Mouse (Mus musculus): ENCODE results near the gene N4bp3. TPM values are rescaled to one million over a fixed set of nuclear protein-coding genes. Genes with fewer than 3 reads are reported as not detected.

N4bp3 gene
- total RNA-seq, 2 experiments from 2014 or later, result 7.8 to 7.9 TPM

DNA sequence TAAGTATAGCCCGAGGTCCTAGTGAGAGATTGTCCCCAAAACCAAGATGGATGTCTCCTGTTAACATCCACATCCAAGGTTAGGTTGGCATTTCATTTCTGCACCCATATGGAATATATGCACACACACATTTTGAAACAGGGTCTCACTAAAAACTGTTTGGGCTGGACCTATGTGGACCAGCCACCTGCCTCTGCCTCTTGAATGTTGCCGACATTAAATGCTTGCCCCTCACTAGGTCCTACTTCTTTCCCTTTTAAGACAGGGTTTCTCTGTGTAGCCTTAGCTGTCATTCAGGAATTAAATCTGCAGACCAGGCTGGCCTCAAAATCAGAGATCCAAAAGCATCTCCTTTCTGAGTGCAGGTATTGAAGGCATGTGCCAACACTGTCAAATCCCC lies 53.1 kb downstream of the N4bp3 start:
- DNase-seq, result no peak

- DNase-seq, result no peak
These were observed 55.1 kb downstream of the N4bp3 start for GRCm38 (mm10) chr11:51595459-51596083.

DNA sequence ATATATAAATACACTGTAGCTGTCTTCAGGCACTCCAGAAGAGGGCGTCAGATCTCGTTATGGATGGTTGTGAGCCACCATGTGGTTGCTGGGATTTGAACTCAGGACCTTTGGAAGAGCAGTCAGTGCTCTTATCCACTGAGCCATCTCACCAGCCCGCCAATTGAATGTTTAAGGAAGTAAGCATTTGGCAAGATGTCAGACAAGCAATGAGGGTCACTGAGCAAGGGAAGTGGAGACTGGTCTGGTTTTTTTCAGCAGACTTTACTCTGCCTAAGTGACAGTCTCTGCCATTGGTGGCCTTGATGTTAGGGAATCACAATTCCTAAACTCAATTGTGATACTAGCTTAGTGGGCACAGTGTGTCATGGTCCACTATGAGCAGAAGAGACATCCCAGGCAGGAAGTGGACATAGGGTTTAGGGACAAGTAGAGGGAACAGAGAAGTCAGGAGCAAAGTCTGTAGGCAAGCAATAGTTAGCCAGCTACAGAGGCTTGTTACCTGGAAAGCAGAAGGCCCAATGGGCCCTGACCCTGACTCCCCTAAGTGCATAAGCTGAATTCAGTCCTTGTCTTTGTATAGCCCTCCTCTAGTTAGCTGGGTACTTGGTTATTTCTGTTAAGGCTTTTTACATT lies 55.8 kb downstream of the N4bp3 start:
- no peak for DNase-seq

DNA sequence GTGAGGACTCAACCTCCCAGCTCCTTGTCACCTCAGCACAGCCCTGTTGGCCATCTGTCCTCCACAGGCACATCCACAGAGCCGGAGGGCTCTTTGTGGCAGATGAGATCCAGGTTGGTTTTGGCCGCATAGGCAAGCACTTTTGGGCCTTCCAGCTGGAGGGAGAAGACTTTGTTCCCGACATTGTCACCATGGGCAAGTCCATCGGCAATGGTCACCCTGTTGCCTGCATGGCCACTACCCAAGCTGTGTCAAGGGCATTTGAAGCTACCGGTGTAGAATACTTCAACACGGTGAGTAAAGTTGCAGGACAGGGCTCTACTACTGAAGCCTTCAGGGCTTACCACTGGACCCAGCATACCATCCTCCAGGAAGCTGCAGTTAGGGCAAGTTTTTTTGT lies 56.8 kb downstream of the N4bp3 start:
- no peak for DNase-seq

GRCm38 (mm10) chr11:51593368-51593767 lies 57.3 kb downstream of the N4bp3 start:
- no peak for DNase-seq

Other genes starting within 250 kb of the N4bp3 start
- 10 to 100 TPM; 20.6 to 26.3 TPM for gene Phykpl, start 66.1 kb downstream of the N4bp3 start, total RNA-seq (2021)
- 100 to 1,000 TPM; 315 to 322 TPM for gene Hnrnpab, start 44.0 kb downstream of the N4bp3 start, total RNA-seq (2021)
- gene Nhp2, start 31.1 kb downstream of the N4bp3 start, total RNA-seq (2021), result 10 to 100 TPM; 61.5 to 77.5 TPM
- 10 to 100 TPM; 35.4 to 54.1 TPM for gene Rmnd5b, start 14.9 kb downstream of the N4bp3 start, total RNA-seq (2021)
- 1 to 10 TPM; 1.1 to 1.3 TPM for gene D930048N14Rik, start 112 bp upstream of the N4bp3 start, total RNA-seq (2021)
- gene 0610009B22Rik, start 38.0 kb upstream of the N4bp3 start, total RNA-seq (2021), result 10 to 100 TPM; 52.9 to 65.3 TPM
- 10 to 100 TPM; 33.9 to 34.9 TPM for gene Sec24a, start 112.8 kb upstream of the N4bp3 start, total RNA-seq (2021)
- gene Sar1b, start 112.8 kb upstream of the N4bp3 start, total RNA-seq (2021), result 100 to 1,000 TPM in 1 of 2 experiments, 10 to 100 TPM in 1; 95.5 to 112 TPM
- 10 to 100 TPM; 17.8 to 18.3 TPM for gene Jade2, start 206.8 kb upstream of the N4bp3 start, total RNA-seq (2021)

Data from adrenal gland, postnatal 36 days (tissue).